Mouse (Mus musculus) left cerebral cortex, postnatal 36 days (tissue): ENCODE measurements at regions not wholly inside any gene's neighbourhood (a gene's known extent, or its start where the extent isn't known, plus 50 kb on each side); places are given as distances from the start of the nearest gene placed in this dataset.

Experiments
- DNase-seq, 2 experiments: peaks; one replicate each; pipeline ENCODE4 v3.0.0; 2021 to 2022; ENCODE audit warnings: low spot score in 2 of 2, mixed read lengths in 1 of 2
- intact Hi-C: fragments of 180-260 bp; cut with DNase I; formaldehyde crosslinking; loops from one replicate; pipeline ENCODE4 v1.15.1; 2025

DNA sequence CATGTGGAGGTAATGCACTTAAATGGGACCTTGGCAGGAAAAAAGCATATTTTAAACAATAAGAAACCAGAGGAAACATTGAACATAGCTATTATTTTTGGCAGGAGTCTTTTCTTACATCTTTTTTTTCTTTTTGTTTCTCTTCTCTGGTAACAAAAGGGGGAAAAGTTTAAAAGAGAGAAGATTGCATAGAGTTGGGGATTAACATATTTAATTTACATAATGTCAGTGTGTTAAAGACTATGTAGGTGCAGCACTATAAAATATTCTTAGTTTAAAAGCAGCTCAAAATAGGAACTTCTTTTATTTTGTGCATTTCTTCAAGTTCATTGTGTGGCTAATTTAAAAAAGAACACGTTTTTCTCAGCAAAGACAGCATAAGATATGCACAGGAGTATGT is 1087.5 kb downstream of the Cdh11 start:
- DNase-seq = no peak
- intact Hi-C loops = no loop called here

DNA sequence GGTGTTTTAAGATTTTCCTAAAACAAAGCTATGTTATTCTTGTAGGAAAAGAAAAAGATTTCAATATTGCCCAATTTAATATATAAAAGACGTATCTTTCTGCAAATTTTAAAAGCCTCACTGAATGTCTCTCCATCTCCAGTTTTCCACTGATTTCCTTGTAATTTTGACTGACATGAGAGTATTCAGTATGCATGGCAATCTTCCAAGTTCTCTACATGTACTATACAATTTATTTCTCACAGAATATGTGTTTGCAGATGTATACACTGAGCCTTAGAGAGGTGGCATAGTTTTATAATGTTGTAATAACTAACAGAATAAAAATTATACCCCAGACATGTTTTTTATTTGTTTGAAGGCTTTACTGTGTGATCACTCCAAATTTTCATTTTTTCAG is 1094.5 kb downstream of the Cdh11 start:
- intact Hi-C loops = no loop called here
- no peak for DNase-seq

- DNase-seq = no peak
- intact Hi-C loops = no loop called here
These were observed 1116.5 kb downstream of the Cdh11 start for GRCm38 (mm10) chr8:101668921-101669320.

- intact Hi-C loops = no loop called here
- DNase-seq = no peak
These were observed 1122.6 kb downstream of the Cdh11 start for GRCm38 (mm10) chr8:101662874-101663273.

GRCm38 (mm10) chr8:101655292-101655691 is 1130.2 kb downstream of the Cdh11 start:
- intact Hi-C loops = no loop called here
- DNase-seq = no peak

GRCm38 (mm10) chr8:101628816-101629215 is 1156.6 kb downstream of the Cdh11 start:
- DNase-seq = no peak
- intact Hi-C loops = no loop called here

DNA sequence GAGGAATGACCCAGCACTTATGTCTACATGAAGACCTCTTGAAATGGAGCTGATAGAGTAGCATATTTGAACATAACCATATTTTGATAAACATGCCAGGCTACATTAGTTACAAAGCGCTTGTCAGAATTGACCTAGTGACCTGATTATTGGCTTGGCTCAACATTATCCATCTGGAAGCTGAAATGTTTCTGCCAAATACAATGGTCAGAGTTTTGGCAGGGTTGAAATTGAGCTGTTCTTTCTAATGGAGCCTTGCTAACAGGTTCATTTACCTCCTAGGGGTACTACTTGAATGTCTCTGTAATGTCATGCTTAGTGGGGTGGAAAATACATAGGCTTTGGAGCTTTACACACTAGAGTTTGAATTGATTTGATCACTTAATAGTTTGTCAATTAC is 1163.5 kb downstream of the Cdh11 start:
- DNase-seq = no peak
- intact Hi-C loops = no loop called here

GRCm38 (mm10) chr8:101591115-101591514 is 1194.3 kb downstream of the Cdh11 start:
- intact Hi-C loops = no loop called here
- no peak for DNase-seq

DNA sequence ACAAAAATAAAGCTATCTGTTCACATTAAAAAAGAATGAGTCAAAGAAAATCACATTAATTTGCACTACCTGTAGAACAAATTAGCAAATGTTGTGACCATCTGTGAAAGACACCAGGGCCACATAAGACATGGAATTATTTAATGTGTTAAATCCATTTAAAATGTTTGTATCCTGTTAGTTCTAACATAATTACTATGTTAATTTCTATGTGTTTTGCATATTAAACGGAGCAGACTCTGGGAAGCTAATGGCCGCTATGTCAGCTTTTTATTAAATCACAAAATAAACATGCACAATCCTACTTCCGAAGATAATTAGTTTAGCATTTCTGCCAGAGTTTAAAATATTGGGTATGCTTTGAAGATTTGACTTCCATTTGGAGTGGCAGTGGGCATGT is 1194.8 kb downstream of the Cdh11 start:
- intact Hi-C loops = no loop called here
- DNase-seq = no peak

GRCm38 (mm10) chr8:101564447-101564846 is 1221.0 kb downstream of the Cdh11 start:
- DNase-seq = no peak
- intact Hi-C loops = no loop called here

DNA sequence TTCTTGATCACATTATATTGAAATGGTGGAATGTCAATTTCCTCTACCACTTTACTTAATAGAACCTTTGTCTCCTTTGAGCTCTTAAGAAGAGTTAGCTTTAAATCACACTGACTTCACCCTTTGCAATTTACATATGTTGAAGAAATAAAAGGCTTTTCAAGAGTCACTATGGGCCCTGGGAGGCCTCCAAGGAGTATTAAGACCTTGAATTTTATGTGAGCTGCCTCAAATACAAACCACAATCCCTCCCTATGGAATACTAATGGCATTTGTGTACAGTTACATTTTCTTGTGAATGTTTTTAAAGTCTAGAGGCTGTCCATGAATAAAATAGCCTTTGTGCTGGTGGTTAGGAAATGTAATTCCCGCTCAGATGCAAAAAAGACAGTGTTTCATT is 1262.7 kb downstream of the Cdh11 start:
- intact Hi-C loops = no loop called here
- DNase-seq = no peak

GRCm38 (mm10) chr8:101478554-101479314 is 1306.7 kb downstream of the Cdh11 start:
- DNase-seq = no peak
- intact Hi-C loops = no loop called here

DNA sequence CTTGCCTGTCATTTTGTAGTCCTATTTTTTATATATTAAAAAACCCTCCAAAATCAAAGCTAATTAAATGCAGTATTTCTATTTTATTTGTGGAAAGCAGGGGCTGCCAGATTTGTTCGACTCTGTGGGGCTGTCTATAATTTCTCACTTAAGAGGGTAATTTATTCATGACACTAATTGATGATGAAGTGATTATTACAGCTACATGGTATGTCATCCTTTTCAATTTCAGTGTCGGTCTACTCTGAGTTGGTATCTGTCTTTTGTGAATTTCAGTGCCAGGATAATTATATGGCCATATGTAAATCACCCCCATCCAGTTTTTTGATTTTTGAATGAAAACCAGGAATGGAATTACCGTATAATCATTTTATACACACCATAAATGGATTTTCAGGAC is 1319.1 kb downstream of the Cdh11 start:
- no peak for DNase-seq
- intact Hi-C loops = no loop called here

DNA sequence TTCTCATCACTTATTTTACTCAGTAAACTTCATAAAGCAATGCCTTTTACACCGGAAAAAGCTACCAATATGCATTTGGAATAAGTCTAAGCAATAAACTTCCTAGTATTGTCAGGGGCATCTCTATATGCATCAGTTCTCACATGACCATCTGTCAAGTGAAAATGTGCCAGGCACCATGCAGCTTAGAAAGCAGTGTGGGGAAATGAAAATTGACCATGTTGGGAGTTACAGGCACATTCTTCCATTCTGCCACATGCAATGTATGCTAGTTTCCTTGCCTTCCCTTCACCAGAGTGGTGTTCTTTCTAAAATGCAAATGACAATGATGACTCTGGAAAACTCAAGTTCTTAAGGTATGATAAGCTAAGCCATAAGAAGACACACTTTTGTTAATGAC is 1322.9 kb downstream of the Cdh11 start:
- intact Hi-C loops = no loop called here
- peak in 1 of 2 experiments; percentile 5 for DNase-seq

GRCm38 (mm10) chr8:101444730-101445129 is 1340.7 kb downstream of the Cdh11 start:
- DNase-seq = no peak
- intact Hi-C loops = no loop called here

DNA sequence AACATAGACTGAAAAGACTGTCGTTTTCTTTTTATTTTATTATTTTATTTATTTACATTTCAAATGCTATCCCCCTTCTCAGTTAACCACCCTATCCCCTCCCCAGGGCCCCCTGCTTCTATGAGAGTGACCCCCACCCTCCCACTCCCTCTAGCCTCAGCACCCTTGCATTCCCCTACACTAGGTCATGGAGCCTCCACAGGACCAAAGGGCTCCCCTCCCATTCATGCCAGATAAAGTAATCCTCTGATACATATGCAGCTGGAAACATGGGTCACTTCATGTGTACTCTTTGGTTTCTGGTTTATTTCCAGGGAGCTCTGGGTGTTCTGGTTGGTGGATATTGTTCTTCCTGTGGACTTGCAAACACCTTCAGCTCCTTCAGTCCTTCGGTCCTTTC is 1342.9 kb downstream of the Cdh11 start:
- intact Hi-C loops = no loop called here
- no peak for DNase-seq

- no peak for DNase-seq
- intact Hi-C loops = no loop called here
These were observed 1349.8 kb downstream of the Cdh11 start for GRCm38 (mm10) chr8:101435691-101436090.
